Mouse (Mus musculus) liver, adult 2 months (tissue): ENCODE data around the gene Wars2. TPM values are rescaled to one million over a fixed set of nuclear protein-coding genes. Genes with fewer than 3 reads are reported as not detected.

ENCODE experiments used
- DNase-seq: peaks from one replicate; pipeline ENCODE4 v3.0.0-alpha.2; 2011; ENCODE audit warnings: low read depth, low spot score; ENCODE audit errors: extremely low read depth
- H3K27ac ChIP-seq: fragments of 200-500 bp; replicated peaks from 2 replicates; pipeline ENCODE4 v1.5.1; 2012; ENCODE audit warnings: low read depth, mild to moderate bottlenecking, control low read depth, inconsistent platforms, low read length; ENCODE audit not compliant: insufficient read depth
- H3K27me3 ChIP-seq: fragments of 200-500 bp; 2 replicates; pipeline ENCODE4 v1.6.1; 2012; ENCODE audit warnings: mild to moderate bottlenecking, moderate library complexity, low read length, inconsistent platforms; ENCODE audit not compliant: control insufficient read depth, insufficient read depth
- H3K36me3 ChIP-seq: fragments of 200-500 bp; 2 replicates; pipeline ENCODE4 v1.6.1; 2012; ENCODE audit warnings: low read length, inconsistent platforms; ENCODE audit not compliant: control insufficient read depth, insufficient read depth
- H3K4me1 ChIP-seq: fragments of 200-500 bp; 2 replicates; pipeline ENCODE4 v1.6.1; 2011; ENCODE audit warnings: low read length; ENCODE audit not compliant: control insufficient read depth, insufficient read depth
- H3K4me3 ChIP-seq: fragments of 200-500 bp; 2 replicates; pipeline ENCODE4 v1.5.1; 2011; ENCODE audit warnings: low read depth, mild to moderate bottlenecking, control low read depth, low read length, moderate library complexity; ENCODE audit not compliant: insufficient read depth
- H3K79me2 ChIP-seq: fragments of 200-500 bp; 2 replicates; pipeline ENCODE4 v1.6.1; 2012; ENCODE audit warnings: inconsistent platforms, mild to moderate bottlenecking, low read length, moderate library complexity; ENCODE audit not compliant: control insufficient read depth, insufficient read depth
- H3K9ac ChIP-seq: fragments of 200-500 bp; 2 replicates; pipeline ENCODE4 v1.6.1; 2012; ENCODE audit warnings: low read depth, mild to moderate bottlenecking, control low read depth, inconsistent platforms, low read length
- CTCF ChIP-seq: fragments of 200-500 bp; IDR thresholded peaks from 2 replicates; pipeline ENCODE4 v1.5.1; 2011; ENCODE audit warnings: low read depth, low read length, control low read depth
- POLR2A ChIP-seq: fragments of 200-500 bp; IDR thresholded peaks from 2 replicates; pipeline ENCODE4 v1.6.1; 2011; ENCODE audit warnings: low read length, control low read depth; ENCODE audit not compliant: insufficient read depth; ENCODE audit errors: extremely low read depth
- WGBS: fragments of 180-500 bp; shearing (Covaris S2); methylation state at CpG from one replicate; pipeline ENCODE4 v1.1.7; 2018; 5-methylcytosine and 5-hydroxymethylcytosine counted together
- polyA plus RNA-seq: library from polyadenylated mRNA; depleted of rRNA; stranded (reverse); fragments of >200 nt; gene quantifications from 2 replicates; pipeline ENCODE4 v1.2.3, GENCODE M21; 2012; rRNA removed
- total RNA-seq: library from RNA; depleted of rRNA; stranded (reverse); fragments of >200 nt; gene quantifications from 2 replicates; pipeline ENCODE4 v1.2.3, GENCODE M21; 2014; rRNA removed

Wars2 gene
- total and polyA plus RNA-seq, 2 experiments: 2.3 to 4.1 TPM

- no peaks in the 10 kb centered on the region for H3K4me1 ChIP-seq
- H3K9ac ChIP-seq: no peak overlapping the region
- no peak overlapping the region for H3K27ac ChIP-seq
- whole genome bisulfite sequencing: 70% methylated on average over 3 of the region's 3 CpGs
- DNase-seq: no peak
- peaks cover 5% of the 10 kb centered on the region; the same call in 1 of the 2 replicates for H3K27me3 ChIP-seq
- no peaks in the 10 kb centered on the region for H3K79me2 ChIP-seq
- TF ChIP-seq POLR2A (no peak), CTCF (no peak)
- no peak overlapping the region for H3K4me3 ChIP-seq
- no peaks in the 10 kb centered on the region for H3K36me3 ChIP-seq
Measured at GRCm38 (mm10) chr3:99279718-99280117, 138.8 kb downstream of the Wars2 start.

- no peak overlapping the region for H3K9ac ChIP-seq
- 63% methylated on average over 4 of the region's 4 CpGs for WGBS
- H3K36me3 ChIP-seq: no peaks in the 10 kb centered on the region
- no peak for TF ChIP-seq POLR2A
- no peak for TF ChIP-seq CTCF
- H3K4me1 ChIP-seq: no peaks in the 10 kb centered on the region
- no peaks in the 10 kb centered on the region for H3K79me2 ChIP-seq
- H3K27ac ChIP-seq: no peak overlapping the region
- no peak overlapping the region for H3K4me3 ChIP-seq
- peaks cover 5% of the 10 kb centered on the region; the same call in 1 of the 2 replicates for H3K27me3 ChIP-seq
- DNase-seq: no peak
Measured at GRCm38 (mm10) chr3:99281453-99281852, 140.6 kb downstream of the Wars2 start.

- H3K4me1 ChIP-seq: no peaks in the 10 kb centered on the region
- H3K27me3 ChIP-seq: no peaks in the 10 kb centered on the region
- H3K4me3 ChIP-seq: no peak overlapping the region
- 38% methylated on average over 2 of the region's 2 CpGs for WGBS
- no peak for DNase-seq
- no peaks in the 10 kb centered on the region for H3K36me3 ChIP-seq
- TF ChIP-seq POLR2A (no peak), CTCF (peak; percentile 33; the same call in 1 of the 2 replicates)
- no peak overlapping the region for H3K27ac ChIP-seq
- no peaks in the 10 kb centered on the region for H3K79me2 ChIP-seq
- no peak overlapping the region for H3K9ac ChIP-seq
Measured at GRCm38 (mm10) chr3:99288302-99288701, 147.4 kb downstream of the Wars2 start.

Other genes starting within 250 kb of the Wars2 start
- 20.8 and 30.0 TPM in 2 replicates for gene Hao2, start 247.8 kb upstream of the Wars2 start, total RNA-seq
- 18.7 and 33.7 TPM in 2 replicates for gene Hao2, start 247.8 kb upstream of the Wars2 start, polyA plus RNA-seq
- 0.09 TPM in 1 of 2 replicates, not detected in the other for gene Tbx15, start 99.3 kb downstream of the Wars2 start, total RNA-seq
- gene Tbx15, start 99.3 kb downstream of the Wars2 start, polyA plus RNA-seq: 0.04 TPM in 1 of 2 replicates, not detected in the other